Mouse (Mus musculus) C2C12 (cell line): ENCODE data around the gene Msi2.

Source experiments
- CTCF ChIP-seq: IDR thresholded peaks from one replicate; pipeline ENCODE4 v1.5.1; 2011; ENCODE audit not compliant: control insufficient read depth, insufficient read depth, insufficient read length
- FOSL1 ChIP-seq: IDR thresholded peaks from one replicate; pipeline ENCODE4 v1.8.0; 2011; ENCODE audit warnings: mild to moderate bottlenecking, low read length; ENCODE audit not compliant: poor library complexity, insufficient read depth, severe bottlenecking
- MAX ChIP-seq: IDR thresholded peaks from one replicate; pipeline ENCODE4 v1.6.1; 2011; ENCODE audit warnings: mild to moderate bottlenecking, control low read depth
- MYOG ChIP-seq: IDR thresholded peaks from one replicate; pipeline ENCODE4 v1.6.1; 2011; ENCODE audit not compliant: control insufficient read depth, insufficient read length; ENCODE audit errors: extremely low read depth
- USF1 ChIP-seq: IDR thresholded peaks from one replicate; pipeline ENCODE4 v1.6.1; 2011; ENCODE audit warnings: low read depth, mild to moderate bottlenecking, control low read depth, moderate library complexity

- no peak for TF ChIP-seq MYOG
- no peak for TF ChIP-seq CTCF
- TF ChIP-seq FOSL1: no peak
- TF ChIP-seq USF1: no peak
- no peak for TF ChIP-seq MAX
Measured at GRCm38 (mm10) chr11:88301619-88302018, 416.7 kb downstream of the Msi2 start.
